Mouse (Mus musculus) myocyte (in vitro differentiated cells): ENCODE measurements around the gene Fkbpl. TPM values are rescaled to one million over a fixed set of nuclear protein-coding genes. Genes with fewer than 3 reads are reported as not detected.

ENCODE experiments used
- H3K27me3 ChIP-seq: one replicate; pipeline ENCODE4 v1.6.1; 2011; ENCODE audit not compliant: control insufficient read depth, insufficient read depth, insufficient read length
- H3K36me3 ChIP-seq: one replicate; pipeline ENCODE4 v1.6.1; 2011; ENCODE audit not compliant: control insufficient read depth, insufficient read depth
- H3K4me2 ChIP-seq: one replicate; pipeline ENCODE4 v1.6.1; 2011; ENCODE audit warnings: low read depth, control low read depth
- H3K4me3 ChIP-seq: one replicate; pipeline ENCODE4 v1.5.1; 2011; ENCODE audit warnings: mild to moderate bottlenecking, control low read depth, moderate library complexity
- H3K79me2 ChIP-seq: one replicate; pipeline ENCODE4 v1.6.1; 2011; ENCODE audit not compliant: control insufficient read depth, insufficient read depth
- H3ac ChIP-seq: one replicate; pipeline ENCODE4 v1.6.1; 2011; ENCODE audit not compliant: control insufficient read depth, insufficient read length
- CEBPB ChIP-seq: IDR thresholded peaks from 2 replicates; pipeline ENCODE4 v1.6.1; 2011; ENCODE audit warnings: mild to moderate bottlenecking, moderate library complexity; ENCODE audit not compliant: poor library complexity, insufficient read depth, severe bottlenecking
- E2F4 ChIP-seq: IDR thresholded peaks from one replicate; pipeline ENCODE4 v1.6.1; 2011; ENCODE audit warnings: mild to moderate bottlenecking, control low read depth, moderate library complexity; ENCODE audit not compliant: insufficient read depth
- MAX ChIP-seq: IDR thresholded peaks from one replicate; pipeline ENCODE4 v1.6.1; 2011; ENCODE audit warnings: low read depth, mild to moderate bottlenecking, control low read depth
- MYOD1 ChIP-seq, 3 experiments: IDR thresholded peaks; one replicate each; pipeline ENCODE4 v1.6.1; 2011; ENCODE audit warnings: control low read depth in 2 of 3, low read depth in 2 of 3, mild to moderate bottlenecking in 2 of 3, moderate library complexity in 1 of 3; ENCODE audit not compliant: insufficient read length in 2 of 3, control insufficient read depth in 1 of 3
- MYOG ChIP-seq, 3 experiments: IDR thresholded peaks; one replicate each; pipeline ENCODE4 v1.6.1; 2011; ENCODE audit warnings: control low read depth in 2 of 3, low read depth in 2 of 3, mild to moderate bottlenecking in 2 of 3; ENCODE audit not compliant: insufficient read length in 2 of 3, control insufficient read depth in 1 of 3, insufficient read depth in 1 of 3
- POLR2A ChIP-seq: IDR thresholded peaks from one replicate; pipeline ENCODE4 v1.6.1; 2011; ENCODE audit warnings: low read depth, mild to moderate bottlenecking, control low read depth, moderate library complexity; ENCODE audit not compliant: insufficient read length
- POLR2AphosphoS2 ChIP-seq: IDR thresholded peaks from one replicate; pipeline ENCODE4 v1.6.1; 2011; ENCODE audit warnings: low read depth, control low read depth; ENCODE audit not compliant: insufficient read length
- REST ChIP-seq: IDR thresholded peaks from one replicate; pipeline ENCODE4 v1.6.1; 2011; ENCODE audit warnings: mild to moderate bottlenecking, control low read depth, moderate library complexity; ENCODE audit not compliant: insufficient read depth, insufficient read length
- SRF ChIP-seq: IDR thresholded peaks from one replicate; pipeline ENCODE4 v1.6.1; 2011; ENCODE audit warnings: low read depth; ENCODE audit not compliant: control insufficient read depth, insufficient read length
- TCF12 ChIP-seq: IDR thresholded peaks from one replicate; pipeline ENCODE4 v1.6.1; 2011; ENCODE audit warnings: mild to moderate bottlenecking, control low read depth; ENCODE audit not compliant: poor library complexity, insufficient read depth, severe bottlenecking
- TCF3 ChIP-seq: IDR thresholded peaks from one replicate; pipeline ENCODE4 v1.6.1; 2011; ENCODE audit warnings: low read depth, control low read depth; ENCODE audit not compliant: insufficient read length
- USF1 ChIP-seq: IDR thresholded peaks from one replicate; pipeline ENCODE4 v1.6.1; 2011; ENCODE audit warnings: low read depth, mild to moderate bottlenecking, control low read depth, moderate library complexity
- polyA plus RNA-seq: library from polyadenylated mRNA; unstranded; fragments of >200 nt; fragmentation: generic; extraction: Trizol; gene quantifications from one replicate; pipeline ENCODE4 v1.2.1, GENCODE M21; 2012; ENCODE audit warnings: missing spikeins

Fkbpl gene
- polyA plus RNA-seq, result 13.5 TPM

- Histone ChIP-seq H3K27me3 (no peaks in the 10 kb centered on the region), H3K4me3 (peak within 1 kb of the TSS; percentile 28), H3K79me2 (peaks cover 9% of the 10 kb centered on the region), H3K36me3 (no peaks in the 10 kb centered on the region), H3K4me2 (peak within 1 kb of the TSS; percentile 69), H3ac (no peak within 1 kb of the TSS)
- TF ChIP-seq E2F4, result no peak
- TF ChIP-seq MYOD1 (IDR thresholded peaks at IDR 0.05; ENCODE audit: control insufficient read depth in 1 of 3, insufficient read length in 2 of 3, low read depth in 2 of 3), result peak in 2 of 3 experiments; percentile 2 to 25
- TF ChIP-seq POLR2A, result peak; percentile 74
- peak in 1 of 3 experiments; percentile 41 for TF ChIP-seq MYOG (IDR thresholded peaks at IDR 0.05; ENCODE audit: control insufficient read depth in 1 of 3, insufficient read depth in 1 of 3, insufficient read length in 2 of 3, low read depth in 2 of 3)
- TF ChIP-seq REST, result no peak
- no peak for TF ChIP-seq TCF3
- peak; percentile 57 for TF ChIP-seq POLR2AphosphoS2
These were observed at the start of gene Fkbpl for GRCm38 (mm10) chr17:34644608-34645007. Gene Fkbpl, plus strand, starts transcription at chr17:34644764.

DNA sequence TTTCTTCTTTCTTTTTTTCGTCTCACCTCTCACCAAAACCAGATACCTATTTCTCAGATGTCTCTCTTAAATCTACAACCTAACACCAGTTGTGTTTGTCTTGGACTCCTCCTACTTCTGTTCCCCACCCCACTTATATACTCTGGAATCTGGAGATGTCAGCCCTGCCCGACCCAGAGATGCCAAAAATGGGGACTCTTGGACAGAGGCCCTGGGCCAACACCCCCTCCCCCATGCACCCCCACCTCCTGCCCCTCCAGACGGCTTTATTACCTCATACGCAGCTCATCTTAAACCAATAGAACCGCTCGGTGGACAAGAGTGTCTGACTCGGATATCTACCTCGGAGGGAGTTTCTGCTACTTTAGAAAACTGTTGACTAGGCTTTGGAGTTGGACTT is 48.5 kb upstream of the Fkbpl start:
- Histone ChIP-seq H3K79me2 (no peaks in the 10 kb centered on the region), H3K36me3 (no peaks in the 10 kb centered on the region), H3K4me3 (no peak overlapping the region), H3K4me2 (no peak overlapping the region), H3K27me3 (no peaks in the 10 kb centered on the region), H3ac (no peak overlapping the region)
- TF ChIP-seq POLR2AphosphoS2 (no peak), USF1 (no peak), E2F4 (no peak), MYOD1 (IDR thresholded peaks at IDR 0.05; ENCODE audit: control insufficient read depth in 1 of 3, insufficient read length in 2 of 3, low read depth in 2 of 3) (no peak), TCF3 (no peak), MAX (no peak), TCF12 (no peak), POLR2A (no peak), MYOG (IDR thresholded peaks at IDR 0.05; ENCODE audit: control insufficient read depth in 1 of 3, insufficient read depth in 1 of 3, insufficient read length in 2 of 3, low read depth in 2 of 3) (no peak), SRF (no peak), REST (no peak)

GRCm38 (mm10) chr17:34597566-34598095 is 46.9 kb upstream of the Fkbpl start, which contains the start of gene Ager:
Gene Ager, plus strand, starts transcription at chr17:34597862.
- Histone ChIP-seq H3K4me3 (no peak within 1 kb of the TSS), H3K4me2 (no peak within 1 kb of the TSS), H3K79me2 (peaks cover 5% of the 10 kb centered on the region), H3ac (no peak within 1 kb of the TSS), H3K27me3 (no peaks in the 10 kb centered on the region), H3K36me3 (no peaks in the 10 kb centered on the region)
- TF ChIP-seq POLR2A, result peak; percentile 14
- peak; percentile 84 for TF ChIP-seq POLR2AphosphoS2
- no peak for TF ChIP-seq CEBPB

DNA sequence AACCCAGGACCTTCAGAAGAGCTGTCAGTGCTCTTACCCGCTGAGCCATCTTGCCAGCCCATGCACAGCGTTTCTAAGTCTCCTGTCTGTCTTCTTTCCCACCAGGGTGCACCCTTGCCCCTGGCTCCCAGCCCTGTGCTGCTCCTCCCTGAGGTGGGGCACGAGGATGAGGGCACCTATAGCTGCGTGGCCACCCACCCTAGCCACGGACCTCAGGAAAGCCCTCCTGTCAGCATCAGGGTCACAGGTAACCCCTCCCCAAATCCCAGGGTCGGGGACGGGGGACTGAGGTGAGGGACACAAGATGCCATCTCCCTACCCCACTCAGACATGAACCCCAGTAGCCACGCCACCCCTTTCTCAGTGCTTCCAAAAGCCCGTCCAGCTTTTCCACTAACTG is 44.7 kb upstream of the Fkbpl start:
- Histone ChIP-seq H3K4me2 (no peak overlapping the region), H3K4me3 (no peak overlapping the region), H3K79me2 (peaks cover 13% of the 10 kb centered on the region), H3K27me3 (no peaks in the 10 kb centered on the region), H3K36me3 (no peaks in the 10 kb centered on the region), H3ac (no peak overlapping the region)
- TF ChIP-seq MYOG (IDR thresholded peaks at IDR 0.05; ENCODE audit: control insufficient read depth in 1 of 3, insufficient read depth in 1 of 3, insufficient read length in 2 of 3, low read depth in 2 of 3), result no peak
- no peak for TF ChIP-seq REST
- TF ChIP-seq TCF3, result no peak
- no peak for TF ChIP-seq POLR2A

DNA sequence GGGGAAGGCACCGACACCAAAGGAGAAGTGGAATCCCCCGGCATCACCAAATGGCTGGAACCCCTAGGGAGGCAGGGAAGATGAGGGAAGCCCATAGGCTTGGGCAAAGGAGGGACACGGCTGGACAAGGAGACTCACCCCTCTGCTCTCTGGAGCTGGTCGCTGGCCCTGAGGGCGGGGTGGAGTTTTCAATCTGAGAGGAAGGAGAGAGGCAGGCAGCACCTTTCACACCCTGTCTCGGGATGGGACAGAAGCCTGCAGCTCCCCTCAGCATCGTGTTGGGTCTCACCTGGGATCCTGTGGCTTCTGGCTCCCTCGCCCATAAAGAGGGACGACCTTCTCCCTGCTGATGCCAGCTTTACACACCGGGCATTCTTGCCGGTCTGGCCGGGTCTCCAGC is 42.8 kb upstream of the Fkbpl start:
- Histone ChIP-seq H3K79me2 (peaks cover 21% of the 10 kb centered on the region), H3K4me3 (no peak overlapping the region), H3K27me3 (no peaks in the 10 kb centered on the region), H3K36me3 (no peaks in the 10 kb centered on the region), H3ac (no peak overlapping the region), H3K4me2 (no peak overlapping the region)
- no peak for TF ChIP-seq CEBPB
- TF ChIP-seq USF1, result no peak
- no peak for TF ChIP-seq MAX
- no peak for TF ChIP-seq POLR2A
- no peak for TF ChIP-seq MYOD1 (IDR thresholded peaks at IDR 0.05; ENCODE audit: control insufficient read depth in 1 of 3, insufficient read length in 2 of 3, low read depth in 2 of 3)
- no peak for TF ChIP-seq TCF12
- TF ChIP-seq E2F4, result no peak
- TF ChIP-seq TCF3, result no peak
- TF ChIP-seq MYOG (IDR thresholded peaks at IDR 0.05; ENCODE audit: control insufficient read depth in 1 of 3, insufficient read depth in 1 of 3, insufficient read length in 2 of 3, low read depth in 2 of 3), result no peak
- no peak for TF ChIP-seq SRF
- TF ChIP-seq REST, result no peak
- TF ChIP-seq POLR2AphosphoS2, result no peak
